Mouse (Mus musculus) liver (tissue): Measurements from ENCODE around the gene Olfr1233.

ENCODE experiments used
- DNase-seq: peaks from one replicate; pipeline ENCODE4 v3.0.0-alpha.2; 2020; ENCODE audit warnings: mixed read lengths

Gene Olfr1233

GRCm38 (mm10) chr2:89342298-89342697 is at the start of gene Olfr1233:
Gene Olfr1233, minus strand, starts transcription at chr2:89342398.
- no peak for DNase-seq

DNA sequence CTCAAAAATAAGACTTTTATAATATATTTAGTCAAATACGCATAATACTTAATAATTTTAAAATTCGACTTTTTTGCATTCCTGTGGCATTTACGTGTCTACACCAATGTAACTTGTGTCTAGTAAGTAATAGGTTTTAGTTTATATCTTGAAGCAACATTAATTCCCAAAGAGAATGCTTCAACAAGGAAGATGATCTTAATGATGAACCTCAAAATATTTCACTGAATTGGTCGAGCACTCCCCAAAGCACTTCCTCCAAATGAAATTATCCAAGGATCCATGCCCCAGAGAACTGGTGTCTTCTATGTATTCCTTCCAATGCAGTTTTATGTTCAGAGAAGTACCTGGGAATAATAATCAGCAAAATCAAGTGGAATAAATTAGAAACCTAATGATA is 22.6 kb upstream of the Olfr1233 start, which contains the start of gene Olfr1234:
Gene Olfr1234 (minus strand): TSS at position 101 of the 400 bp plus-strand sequence.
- DNase-seq, result no peak

- DNase-seq, result no peak
These were observed 12.6 kb downstream of the Olfr1233 start, which contains the start of gene Olfr1232 for GRCm38 (mm10) chr2:89329575-89329974. Gene Olfr1232, minus strand, starts transcription at chr2:89329675.

DNA sequence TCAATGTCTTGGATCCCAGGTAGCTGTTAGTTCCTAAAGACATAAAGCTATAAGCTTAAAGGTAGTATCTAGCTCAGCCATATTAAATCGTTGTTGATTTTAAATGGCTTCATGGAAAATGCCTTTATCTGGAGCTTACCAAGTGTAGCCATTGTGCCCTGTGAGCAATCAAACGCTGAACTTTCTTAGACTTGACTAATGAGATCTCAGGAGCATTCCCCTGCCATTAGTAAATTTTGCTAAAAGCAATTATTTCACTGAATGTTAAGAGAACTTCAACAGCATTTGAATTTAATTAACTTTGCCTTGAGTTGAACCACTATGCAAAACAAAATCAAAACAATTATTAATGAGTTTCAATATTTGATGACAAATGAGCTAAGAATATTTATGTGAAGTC is 35.2 kb downstream of the Olfr1233 start, which contains the start of gene Olfr1231:
Gene Olfr1231 (minus strand): TSS at position 101 of the 400 bp plus-strand sequence.
- DNase-seq, result no peak

DNA sequence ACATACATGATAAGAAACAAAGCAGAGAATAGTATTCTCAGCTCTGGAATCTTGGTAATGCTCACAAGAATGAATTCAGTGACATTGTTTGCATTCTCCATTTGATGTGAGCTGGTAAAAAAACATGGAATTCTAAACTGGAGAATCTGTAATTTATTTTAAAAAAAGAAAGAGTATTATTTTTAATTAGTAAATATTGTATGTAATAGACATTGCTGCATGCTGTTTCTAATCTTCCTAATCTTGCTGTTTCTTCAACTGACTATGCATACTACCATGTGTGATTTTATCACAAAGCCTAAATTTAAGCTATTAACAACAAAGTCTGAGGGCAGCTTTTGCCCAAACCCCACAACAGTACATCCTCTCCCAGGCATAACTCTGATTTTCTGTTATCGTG is 45.0 kb downstream of the Olfr1233 start, which contains the start of gene Olfr1230:
Gene Olfr1230 (minus strand): TSS at position 101 of the 400 bp plus-strand sequence.
- DNase-seq, result no peak

GRCm38 (mm10) chr2:89287914-89288313 is 54.3 kb downstream of the Olfr1233 start, which contains the start of gene Olfr1229:
Gene Olfr1229, minus strand, starts transcription at chr2:89288014.
- no peak for DNase-seq
